ENCODE assay signal across 27 mouse cellular contexts in genomic region chr13:46202586-46202985, GRCm38 (mm10).
"Had no signal": no experiment of that assay in that cellular context is flagged by ENCODE, and none has a peak within 500 bp of the region (broad histone marks: within the 10 kb centered on the region; RNA-seq: fewer than 3 reads in every experiment).

No protein-coding gene starts in this region.

- H3K4me2 ChIP-seq: embryonic facial prominence, embryonic 12.5 days; embryonic facial prominence, embryonic 13.5 days; embryonic facial prominence, embryonic 15.5 days; forebrain, embryonic 13.5 days; forebrain, embryonic 15.5 days had no signal

- H3K4me1 ChIP-seq: forebrain, embryonic 15.5 days had no signal

- H3K4me3 ChIP-seq: embryonic facial prominence, embryonic 10.5 days; embryonic facial prominence, embryonic 12.5 days; embryonic facial prominence, embryonic 13.5 days; embryonic facial prominence, embryonic 15.5 days; erythroblast, embryonic 14.5 days; forebrain, embryonic 10.5 days; forebrain, embryonic 13.5 days; forebrain, embryonic 15.5 days; gastrocnemius, adult 2 months; heart, adult 2 months had no signal

- H3K9me3 ChIP-seq: embryonic facial prominence, embryonic 10.5 days; embryonic facial prominence, embryonic 12.5 days; embryonic facial prominence, embryonic 13.5 days; embryonic facial prominence, embryonic 15.5 days; forebrain, embryonic 10.5 days; forebrain, embryonic 13.5 days; forebrain, embryonic 15.5 days had no signal

- DNase-seq: cerebellum, adult 2 months; cerebellum, adult 8-10 months; cerebellum, adult 9-10 months; cerebellum, adult 9-11 months; cerebellum, postnatal 10 days; cerebellum, postnatal 14 days; cerebellum, postnatal 25 days; cerebellum, postnatal 36 days; embryo, embryonic 11 days; forebrain, postnatal 0 days; gastrocnemius, adult 2 months; gastrocnemius, postnatal 10 days; gastrocnemius, postnatal 14 days; gastrocnemius, postnatal 25 days; gastrocnemius, postnatal 36 days; heart, adult 18-20 months; heart, adult 2 months had no signal

- H3K27me3 ChIP-seq: embryonic facial prominence, embryonic 12.5 days; embryonic facial prominence, embryonic 13.5 days; embryonic facial prominence, embryonic 15.5 days; forebrain, embryonic 13.5 days; forebrain, embryonic 15.5 days had no signal

- H3K36me3 ChIP-seq: embryonic facial prominence, embryonic 10.5 days; embryonic facial prominence, embryonic 12.5 days; embryonic facial prominence, embryonic 13.5 days; embryonic facial prominence, embryonic 15.5 days; forebrain, embryonic 10.5 days; forebrain, embryonic 15.5 days had no signal

- H3K9ac ChIP-seq: embryonic facial prominence, embryonic 12.5 days; embryonic facial prominence, embryonic 13.5 days; embryonic facial prominence, embryonic 15.5 days; forebrain, embryonic 13.5 days; forebrain, embryonic 15.5 days; forebrain, postnatal 0 days had no signal

- ATAC-seq: forebrain, embryonic 13.5 days; forebrain, embryonic 14.5 days; forebrain, embryonic 15.5 days; forebrain, embryonic 16.5 days; forebrain, postnatal 0 days had no signal

- H3K27ac ChIP-seq: embryonic facial prominence, embryonic 10.5 days; embryonic facial prominence, embryonic 12.5 days; embryonic facial prominence, embryonic 13.5 days; embryonic facial prominence, embryonic 15.5 days; forebrain, embryonic 10.5 days; forebrain, embryonic 13.5 days; forebrain, embryonic 15.5 days; gastrocnemius, adult 2 months; heart, adult 2 months had no signal
